Mouse (Mus musculus) heart, embryonic 12.5 days (tissue): ENCODE data around the gene Rnf217. TPM values are rescaled to one million over a fixed set of nuclear protein-coding genes. Genes with fewer than 3 reads are reported as not detected.

Source experiments
- ATAC-seq: fragments of 200-750 bp; cut with Nextera tagmentation; 2 replicates; pipeline ENCODE4 v1.8.0; 2017; ENCODE audit warnings: moderate TSS enrichment, moderate library complexity; ENCODE audit not compliant: insufficient number of reproducible peaks, low FRiP score
- H3K27ac ChIP-seq: fragments of 300-500 bp; sonication (generic); 2 replicates; pipeline ENCODE4 v1.5.1; 2016; ENCODE audit warnings: mild to moderate bottlenecking, moderate library complexity; ENCODE audit not compliant: poor library complexity, severe bottlenecking
- H3K27me3 ChIP-seq: fragments of 300-500 bp; sonication (generic); replicated peaks from 2 replicates; pipeline ENCODE4 v1.6.1; 2016; ENCODE audit warnings: mild to moderate bottlenecking, moderate library complexity
- H3K36me3 ChIP-seq: fragments of 300-500 bp; sonication (generic); 2 replicates; pipeline ENCODE4 v1.6.1; 2016; ENCODE audit warnings: mild to moderate bottlenecking, moderate library complexity
- H3K4me1 ChIP-seq: fragments of 300-500 bp; sonication (generic); replicated peaks from 2 replicates; pipeline ENCODE4 v1.6.1; 2016; ENCODE audit warnings: mild to moderate bottlenecking
- H3K4me2 ChIP-seq: fragments of 300-500 bp; sonication (generic); 2 replicates; pipeline ENCODE4 v1.6.1; 2016; ENCODE audit warnings: mild to moderate bottlenecking, moderate library complexity
- H3K4me3 ChIP-seq: fragments of 300-500 bp; sonication (generic); 2 replicates; pipeline ENCODE4 v1.5.1; 2016; ENCODE audit warnings: mild to moderate bottlenecking
- H3K9ac ChIP-seq: fragments of 300-500 bp; sonication (generic); 2 replicates; pipeline ENCODE4 v1.6.1; 2016; ENCODE audit warnings: mild to moderate bottlenecking, moderate library complexity
- H3K9me3 ChIP-seq: fragments of 300-500 bp; sonication (generic); replicated peaks from 2 replicates; pipeline ENCODE4 v1.6.1; 2016; ENCODE audit warnings: mild to moderate bottlenecking, moderate library complexity
- WGBS: fragments of 180-500 bp; shearing (Covaris S2); methylation state at CpG from one replicate; pipeline ENCODE4 v1.1.7; 2016; 5-methylcytosine and 5-hydroxymethylcytosine counted together
- polyA plus RNA-seq: library from polyadenylated mRNA; unstranded; fragments of >200 nt; fragmentation: Nextera tagmentation; extraction: Ambion mirVana; gene quantifications from 2 replicates; pipeline ENCODE4 v1.2.1, GENCODE M21; 2016

Gene Rnf217
- polyA plus RNA-seq = 1.6 and 1.8 TPM in 2 replicates

DNA sequence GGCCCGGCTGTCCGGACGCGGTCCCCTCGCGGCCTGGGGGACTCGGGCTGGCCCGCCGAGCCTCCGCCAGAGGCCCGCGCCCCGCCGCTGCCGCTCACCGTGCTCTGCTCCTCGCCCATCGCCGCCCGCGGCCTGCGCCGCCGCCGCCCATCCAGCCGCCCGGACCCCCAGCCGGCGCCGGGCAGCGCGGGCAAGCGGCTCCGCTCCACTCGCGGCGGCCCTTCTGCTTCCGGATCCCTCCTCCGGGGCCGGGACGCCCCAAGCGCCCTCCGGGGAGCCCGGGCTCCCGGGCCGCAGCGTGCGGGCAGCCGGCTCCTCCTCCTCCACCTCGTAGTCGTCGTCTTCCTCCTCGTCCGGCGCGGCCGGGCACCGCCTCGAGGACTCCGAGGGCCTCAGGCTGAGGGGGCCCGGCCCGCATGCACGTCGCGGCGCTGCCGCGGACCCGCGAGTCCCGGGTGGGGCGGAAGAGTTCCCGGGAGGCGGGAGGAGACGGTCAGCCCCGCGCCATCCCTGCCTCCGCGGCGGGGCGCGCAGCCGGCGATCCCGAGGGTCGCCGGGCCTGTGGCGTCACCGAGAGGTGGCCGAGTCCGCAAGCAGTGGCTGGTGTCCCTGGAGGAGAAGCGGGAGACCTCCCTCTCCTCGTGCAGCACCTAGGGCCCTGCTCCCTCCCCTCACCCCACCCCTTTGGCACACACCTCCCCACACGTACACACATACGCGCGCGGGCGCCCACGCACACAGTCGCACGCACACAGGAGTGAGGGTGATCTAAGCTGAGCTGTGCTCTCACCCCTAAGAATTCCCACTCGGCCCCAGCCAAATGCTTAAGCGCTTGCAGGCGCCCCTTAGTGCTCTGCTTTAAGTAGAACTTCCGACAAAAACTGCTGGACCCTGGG is at the start of gene Rnf217:
Rnf217 (minus strand) TSS at position 119 of the 896 bp plus-strand sequence.
- WGBS = under 1% methylated on average over 88 of the region's 106 CpGs
- Histone ChIP-seq H3K4me3 (peak within 1 kb of the TSS; percentile 96), H3K4me2 (peak within 1 kb of the TSS; percentile 95)

DNA sequence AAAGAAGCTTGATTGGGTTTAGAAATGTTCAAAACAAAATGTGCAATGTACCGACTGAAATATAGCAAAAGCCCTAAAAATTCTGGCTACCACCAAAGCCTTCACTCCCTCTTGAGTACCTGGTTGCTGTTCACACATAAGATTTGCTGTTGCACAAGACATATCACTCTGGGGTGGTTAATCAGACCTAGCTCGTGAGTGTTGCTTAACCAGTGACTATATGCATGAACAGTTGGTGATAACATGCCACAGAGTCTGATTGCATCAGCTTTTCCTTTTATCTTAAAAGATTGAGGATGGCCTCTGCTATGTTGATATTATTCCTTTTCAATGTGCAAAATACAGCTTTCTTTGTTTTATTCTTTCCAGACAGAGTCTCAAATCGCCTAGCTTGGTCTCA is 38.3 kb upstream of the Rnf217 start:
- no peak for ATAC-seq
- H3K4me2 ChIP-seq = no peak overlapping the region
- 67% methylated on average over 3 of the region's 3 CpGs for WGBS

More for the DNA sequence above, at the start of gene Rnf217:
- Histone ChIP-seq H3K27ac (peak within 1 kb of the TSS; percentile 71), H3K4me1 (peaks cover 29% of the 10 kb centered on the region), H3K27me3 (no peaks in the 10 kb centered on the region), H3K9ac (peak within 1 kb of the TSS; percentile 97), H3K36me3 (no peaks in the 10 kb centered on the region), H3K9me3 (no peaks in the 10 kb centered on the region)
- ATAC-seq = peak; percentile 81

GRCm38 (mm10) chr10:31646083-31646482 is 37.1 kb upstream of the Rnf217 start:
- 58% methylated on average over 1 of the region's 1 CpGs for WGBS
- H3K36me3 ChIP-seq = no peaks in the 10 kb centered on the region
- no peaks in the 10 kb centered on the region for H3K9me3 ChIP-seq
- no peak overlapping the region for H3K9ac ChIP-seq
- ATAC-seq = no peak
- H3K27ac ChIP-seq = no peak overlapping the region
- no peak overlapping the region for H3K4me3 ChIP-seq
- no peaks in the 10 kb centered on the region for H3K4me1 ChIP-seq
- no peak overlapping the region for H3K4me2 ChIP-seq
- H3K27me3 ChIP-seq = no peaks in the 10 kb centered on the region

More for the DNA sequence above, 38.3 kb upstream of the Rnf217 start:
- no peak overlapping the region for H3K4me3 ChIP-seq
- H3K9me3 ChIP-seq = no peaks in the 10 kb centered on the region
- H3K27me3 ChIP-seq = no peaks in the 10 kb centered on the region
- no peaks in the 10 kb centered on the region for H3K36me3 ChIP-seq
- no peak overlapping the region for H3K27ac ChIP-seq
- H3K4me1 ChIP-seq = no peaks in the 10 kb centered on the region
- H3K9ac ChIP-seq = no peak overlapping the region

DNA sequence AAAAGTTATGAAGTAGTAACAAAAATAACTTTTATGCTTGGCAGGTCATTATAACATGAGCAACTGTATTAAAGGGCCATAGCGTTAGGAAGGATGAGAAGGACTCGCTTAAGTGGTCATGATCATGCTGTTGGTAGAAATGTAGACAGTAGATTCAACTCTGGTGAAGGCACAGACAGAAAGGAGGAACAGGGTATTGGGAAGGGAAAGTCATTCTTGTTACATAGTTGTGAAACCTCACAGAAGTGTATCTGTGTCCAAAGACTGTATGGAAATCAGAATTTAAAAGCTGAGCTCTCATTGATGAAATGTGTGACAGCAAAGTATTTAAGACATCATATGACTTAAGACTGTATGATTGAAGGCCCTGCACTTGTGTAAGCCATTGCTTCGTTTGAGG is 26.1 kb upstream of the Rnf217 start:
- no peak overlapping the region for H3K9ac ChIP-seq
- no peak for ATAC-seq

GRCm38 (mm10) chr10:31632005-31632404 is 23.0 kb upstream of the Rnf217 start:
- Histone ChIP-seq H3K4me2 (no peak overlapping the region), H3K9me3 (no peaks in the 10 kb centered on the region), H3K27me3 (no peaks in the 10 kb centered on the region), H3K4me3 (no peak overlapping the region), H3K36me3 (no peaks in the 10 kb centered on the region), H3K9ac (no peak overlapping the region), H3K4me1 (no peaks in the 10 kb centered on the region), H3K27ac (no peak overlapping the region)
- no peak for ATAC-seq
- WGBS = 76% methylated on average over 1 of the region's 1 CpGs

More for the DNA sequence above, 26.1 kb upstream of the Rnf217 start:
- no peaks in the 10 kb centered on the region for H3K9me3 ChIP-seq
- H3K27ac ChIP-seq = no peak overlapping the region
- 75% methylated on average over 3 of the region's 3 CpGs for WGBS
- H3K27me3 ChIP-seq = no peaks in the 10 kb centered on the region
- H3K4me1 ChIP-seq = no peaks in the 10 kb centered on the region
- H3K4me3 ChIP-seq = no peak overlapping the region
- no peaks in the 10 kb centered on the region for H3K36me3 ChIP-seq
- no peak overlapping the region for H3K4me2 ChIP-seq

GRCm38 (mm10) chr10:31615355-31615754 is 6.4 kb upstream of the Rnf217 start:
- no peaks in the 10 kb centered on the region for H3K4me1 ChIP-seq
- H3K36me3 ChIP-seq = no peaks in the 10 kb centered on the region
- no peak for ATAC-seq
- H3K9ac ChIP-seq = no peak overlapping the region
- 64% methylated on average over 2 of the region's 2 CpGs for WGBS
- no peak overlapping the region for H3K4me2 ChIP-seq
- no peaks in the 10 kb centered on the region for H3K9me3 ChIP-seq
- no peaks in the 10 kb centered on the region for H3K27me3 ChIP-seq
- H3K4me3 ChIP-seq = no peak overlapping the region
- no peak overlapping the region for H3K27ac ChIP-seq

DNA sequence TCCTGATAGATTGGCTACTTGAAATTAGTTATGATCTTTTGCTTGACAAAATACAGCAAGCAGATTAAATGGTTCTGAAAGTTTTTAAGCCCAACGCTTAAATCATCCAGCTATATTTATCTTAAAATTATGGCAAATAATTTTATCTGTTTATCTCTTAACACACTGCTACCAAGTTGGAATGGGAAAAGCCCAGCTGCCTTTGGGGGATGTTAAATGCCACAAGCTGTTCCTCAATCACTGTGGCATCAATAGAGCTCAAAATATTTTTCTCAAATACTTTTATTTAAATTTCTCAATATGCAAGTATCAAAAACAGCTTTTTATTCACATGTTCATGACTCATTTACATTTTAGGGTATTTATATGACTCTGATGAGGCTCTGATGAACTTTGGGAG is 5.1 kb upstream of the Rnf217 start:
- Histone ChIP-seq H3K4me3 (no peak overlapping the region), H3K27me3 (no peaks in the 10 kb centered on the region), H3K4me2 (no peak overlapping the region), H3K9ac (no peak overlapping the region), H3K4me1 (no peaks in the 10 kb centered on the region), H3K36me3 (no peaks in the 10 kb centered on the region), H3K9me3 (no peaks in the 10 kb centered on the region), H3K27ac (no peak overlapping the region)
- WGBS = 74% methylated on average over 1 of the region's 1 CpGs
- ATAC-seq = no peak

- Histone ChIP-seq H3K27me3 (no peaks in the 10 kb centered on the region), H3K4me2 (peak overlapping the region; percentile 95), H3K27ac (peak overlapping the region; percentile 71), H3K9ac (peak overlapping the region; percentile 97), H3K36me3 (no peaks in the 10 kb centered on the region), H3K9me3 (no peaks in the 10 kb centered on the region), H3K4me1 (peaks cover 35% of the 10 kb centered on the region), H3K4me3 (peak overlapping the region; percentile 96)
- ATAC-seq = peak; percentile 43
- under 1% methylated on average over 53 of the region's 60 CpGs for WGBS
These were observed 431 bp downstream of the Rnf217 start for GRCm38 (mm10) chr10:31608441-31609065.

DNA sequence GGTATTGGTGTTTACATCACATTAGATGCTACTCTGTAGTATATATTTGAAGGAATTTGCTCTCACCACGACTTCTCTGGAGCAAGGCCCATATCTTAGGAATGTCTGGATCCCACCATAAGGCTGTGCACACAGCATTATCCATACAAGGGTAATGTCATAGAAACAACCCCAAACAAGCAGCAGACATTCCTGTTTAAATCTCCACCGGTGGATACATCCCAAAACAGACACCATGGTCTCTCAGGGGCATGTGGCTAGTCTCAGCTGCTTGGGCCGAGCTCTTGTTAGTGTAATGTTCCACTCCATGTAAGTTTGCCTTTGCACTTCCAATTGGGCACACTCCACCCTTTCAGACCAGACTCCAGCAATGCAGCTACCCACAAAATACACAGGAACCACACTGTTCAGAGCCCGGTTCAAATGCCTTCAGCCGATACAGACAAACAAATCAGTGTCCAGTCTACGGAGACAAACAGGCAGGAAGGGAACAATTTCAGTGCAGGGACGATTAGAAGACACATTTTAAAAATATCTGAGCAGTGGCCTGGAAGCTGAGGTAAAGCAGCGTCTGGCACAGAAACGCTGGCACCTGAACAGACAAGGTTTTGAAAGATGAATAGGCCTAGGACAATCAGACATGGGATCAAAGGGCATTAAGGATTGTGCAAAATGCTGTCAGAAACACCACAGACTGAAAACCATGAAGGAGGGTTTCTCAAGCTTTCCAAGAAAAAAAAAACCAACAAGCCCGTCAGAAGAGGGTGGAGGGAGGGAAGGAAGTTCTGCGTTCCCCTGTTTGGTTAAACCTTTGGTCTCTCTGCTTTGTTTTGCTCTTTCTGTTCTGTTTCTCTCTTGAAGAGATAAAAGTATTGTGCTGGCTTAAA is 1.8 kb downstream of the Rnf217 start:
- Histone ChIP-seq H3K9me3 (no peaks in the 10 kb centered on the region), H3K9ac (peak overlapping the region; percentile 97), H3K27ac (peak overlapping the region; percentile 48), H3K4me3 (peak overlapping the region; percentile 96), H3K27me3 (no peaks in the 10 kb centered on the region), H3K36me3 (no peaks in the 10 kb centered on the region), H3K4me1 (peaks cover 35% of the 10 kb centered on the region), H3K4me2 (peak overlapping the region; percentile 95)
- ATAC-seq = no peak
- 12% methylated on average over 11 of the region's 11 CpGs for WGBS

DNA sequence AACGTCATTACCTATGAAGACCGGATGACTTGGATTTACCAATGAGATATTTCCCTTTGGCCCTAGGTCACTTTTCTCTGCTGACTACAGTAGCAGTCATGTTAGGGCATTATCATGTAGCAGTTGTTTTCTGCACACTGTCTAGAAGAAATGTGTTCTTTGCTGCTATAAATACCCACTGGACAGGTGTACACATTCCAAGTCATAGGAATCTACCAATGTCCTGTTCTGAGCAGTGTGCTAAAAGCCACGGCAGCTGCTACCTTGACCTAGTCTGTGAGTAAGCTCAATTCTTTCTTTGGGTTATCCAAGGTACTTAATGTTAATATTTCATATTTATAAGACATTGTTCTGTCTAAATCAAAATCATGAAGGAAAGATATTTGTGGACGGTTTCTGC is 5.1 kb downstream of the Rnf217 start:
- Histone ChIP-seq H3K27ac (no peak overlapping the region), H3K27me3 (no peaks in the 10 kb centered on the region), H3K36me3 (no peaks in the 10 kb centered on the region), H3K9ac (no peak overlapping the region), H3K4me1 (peaks cover 35% of the 10 kb centered on the region), H3K9me3 (no peaks in the 10 kb centered on the region), H3K4me2 (no peak overlapping the region), H3K4me3 (no peak overlapping the region)
- 85% methylated on average over 4 of the region's 4 CpGs for WGBS
- ATAC-seq = no peak

GRCm38 (mm10) chr10:31600116-31600515 is 8.9 kb downstream of the Rnf217 start:
- Histone ChIP-seq H3K4me1 (peaks cover 18% of the 10 kb centered on the region), H3K9ac (no peak overlapping the region), H3K9me3 (no peaks in the 10 kb centered on the region), H3K36me3 (no peaks in the 10 kb centered on the region), H3K27ac (no peak overlapping the region; the same call in 1 of the 2 replicates), H3K4me3 (no peak overlapping the region), H3K4me2 (no peak overlapping the region), H3K27me3 (no peaks in the 10 kb centered on the region)
- 78% methylated on average over 6 of the region's 6 CpGs for WGBS
- no peak for ATAC-seq
